Mouse (Mus musculus): ENCODE data around the gene Ctcfl.

Ctcfl gene

GRCm38 (mm10) chr2:173119023-173119944 is at the start of gene Ctcfl:
Ctcfl (minus strand) TSS chr2:173119525.
- no peak for DNase-seq (ENCODE audit: low spot score in 2 of 2)

DNA sequence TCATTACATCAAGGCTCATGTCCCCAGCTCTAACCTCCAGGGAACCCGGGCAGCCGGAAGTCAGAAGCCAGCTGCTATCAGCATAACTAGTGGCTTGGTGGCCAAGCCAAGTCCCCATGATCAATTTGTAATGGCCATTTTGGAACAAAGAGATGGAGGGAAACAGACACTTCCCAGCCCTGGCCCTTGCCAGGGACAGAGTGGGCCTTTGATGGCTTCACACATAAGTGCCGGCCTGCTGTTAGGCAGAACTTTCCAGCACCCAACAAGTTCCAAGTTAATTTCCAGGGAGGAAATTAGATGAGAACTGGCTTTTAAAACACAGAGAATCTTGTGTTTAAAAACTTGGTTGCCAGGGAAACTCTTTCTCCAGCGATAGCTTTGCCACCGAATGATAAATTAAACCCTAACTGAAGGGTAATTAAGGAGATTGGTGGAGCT is 49.1 kb upstream of the Ctcfl start:
- DNase-seq (ENCODE audit: low spot score in 2 of 2): peak in 1 of 2 experiments; percentile 19

GRCm38 (mm10) chr2:173165357-173165756 is 46.0 kb upstream of the Ctcfl start:
- no peak for DNase-seq (ENCODE audit: low spot score in 2 of 2)

GRCm38 (mm10) chr2:173164946-173165345 is 45.6 kb upstream of the Ctcfl start:
- DNase-seq (ENCODE audit: low spot score in 2 of 2): no peak

GRCm38 (mm10) chr2:173164358-173164757 is 45.0 kb upstream of the Ctcfl start:
- DNase-seq (ENCODE audit: low spot score in 2 of 2): no peak

- DNase-seq (ENCODE audit: low spot score in 2 of 2): no peak
These were observed 44.1 kb upstream of the Ctcfl start for GRCm38 (mm10) chr2:173163380-173163779.

DNA sequence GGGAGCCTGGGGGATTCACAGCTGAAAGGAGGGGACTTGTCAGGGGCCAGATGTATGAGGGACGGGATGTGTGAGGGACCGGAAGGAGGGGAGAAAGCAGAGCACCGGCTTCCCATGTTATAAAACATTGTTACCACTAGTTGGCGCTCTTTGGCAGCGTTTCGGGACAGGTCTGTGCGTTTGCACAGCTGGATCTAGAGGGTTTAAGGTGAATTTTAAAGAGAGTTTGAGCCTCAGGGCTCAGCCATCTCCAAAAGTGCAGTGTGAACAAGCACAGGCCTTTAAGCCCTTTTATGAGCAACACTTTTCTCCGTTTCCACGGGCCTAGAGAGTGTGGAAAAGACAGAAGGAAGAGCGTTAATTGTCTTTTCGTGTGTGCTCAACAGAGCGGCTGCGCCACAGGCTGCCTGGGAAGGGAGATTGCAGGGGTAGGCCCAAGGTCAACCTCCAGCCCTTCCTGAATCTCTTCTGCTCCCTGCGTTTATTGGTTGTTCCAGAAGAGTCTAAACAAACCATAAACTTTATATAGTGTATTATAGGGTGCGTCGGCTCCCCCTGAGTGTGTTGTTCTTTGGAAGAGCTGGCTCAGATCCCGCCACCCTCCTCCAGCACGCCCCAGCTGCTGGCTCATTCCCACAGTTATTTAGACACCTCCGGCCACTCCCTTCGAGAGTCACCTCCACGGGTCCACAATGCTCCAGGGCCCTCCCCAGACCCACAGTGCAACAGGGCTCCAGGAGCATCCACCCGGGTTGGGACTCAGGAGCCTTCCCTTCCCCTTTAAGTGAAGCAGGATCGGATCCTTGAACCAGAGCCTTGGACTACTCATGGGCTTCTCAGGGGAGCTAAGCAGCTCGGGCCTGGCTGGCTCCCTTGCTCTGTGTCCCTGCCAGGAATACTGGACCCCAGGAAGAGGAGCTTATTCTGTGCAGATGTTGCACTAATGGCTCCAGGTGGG is 40.3 kb upstream of the Ctcfl start:
- DNase-seq (ENCODE audit: low spot score in 2 of 2): peak in 1 of 2 experiments; percentile 41

DNA sequence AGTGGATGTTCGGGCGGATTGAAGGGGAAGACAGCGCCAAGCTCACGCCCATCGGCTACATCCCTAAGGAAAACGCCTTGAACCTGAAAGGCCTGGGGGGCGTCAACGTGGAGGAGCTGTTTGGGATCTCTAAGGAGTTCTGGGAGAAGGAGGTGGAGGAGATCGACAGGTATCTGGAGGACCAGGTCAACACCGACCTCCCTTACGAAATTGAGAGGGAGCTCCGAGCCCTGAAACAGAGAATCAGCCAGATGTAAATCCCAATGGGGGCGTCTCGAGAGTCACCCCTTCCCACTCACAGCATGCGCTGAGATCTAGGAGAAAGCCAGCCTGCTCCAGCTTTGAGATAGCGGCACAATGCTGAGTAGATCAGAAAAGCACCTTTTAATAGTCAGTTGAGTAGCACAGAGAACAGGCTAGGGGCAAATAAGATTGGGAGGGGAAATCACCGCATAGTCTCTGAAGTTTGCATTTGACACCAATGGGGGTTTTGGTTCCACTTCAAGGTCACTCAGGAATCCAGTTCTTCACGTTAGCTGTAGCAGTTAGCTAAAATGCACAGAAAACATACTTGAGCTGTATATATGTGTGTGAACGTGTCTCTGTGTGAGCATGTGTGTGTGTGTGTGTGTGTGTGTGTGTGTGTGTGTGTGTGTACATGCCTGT is 39.2 kb upstream of the Ctcfl start:
- no peak for DNase-seq (ENCODE audit: low spot score in 2 of 2)

DNA sequence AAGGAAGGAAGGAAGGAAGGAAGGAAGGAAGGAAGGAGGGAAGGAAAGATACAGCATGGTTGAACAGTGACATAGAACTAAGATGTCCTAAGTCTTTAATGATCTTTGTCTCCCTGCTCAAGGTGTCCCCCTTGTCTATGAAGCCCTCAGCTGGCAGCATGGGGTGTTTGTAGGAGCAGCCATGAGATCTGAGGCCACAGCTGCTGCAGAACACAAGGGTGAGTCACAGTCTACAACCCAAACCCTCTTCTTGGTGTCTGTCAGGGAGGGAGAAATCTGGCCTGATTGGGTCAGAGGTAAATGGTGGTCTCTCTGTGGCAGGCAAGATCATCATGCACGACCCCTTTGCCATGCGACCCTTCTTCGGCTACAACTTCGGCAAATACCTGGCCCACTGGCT is 38.5 kb upstream of the Ctcfl start:
- DNase-seq (ENCODE audit: low spot score in 2 of 2): no peak

- no peak for DNase-seq (ENCODE audit: low spot score in 2 of 2)
These were observed 38.1 kb upstream of the Ctcfl start for GRCm38 (mm10) chr2:173157376-173157775.

GRCm38 (mm10) chr2:173156923-173157322 is 37.6 kb upstream of the Ctcfl start:
- DNase-seq (ENCODE audit: low spot score in 2 of 2): no peak

- DNase-seq (ENCODE audit: low spot score in 2 of 2): no peak
These were observed 36.6 kb upstream of the Ctcfl start for GRCm38 (mm10) chr2:173155907-173156306.

GRCm38 (mm10) chr2:173154962-173155361 is 35.6 kb upstream of the Ctcfl start:
- DNase-seq (ENCODE audit: low spot score in 2 of 2): no peak

DNA sequence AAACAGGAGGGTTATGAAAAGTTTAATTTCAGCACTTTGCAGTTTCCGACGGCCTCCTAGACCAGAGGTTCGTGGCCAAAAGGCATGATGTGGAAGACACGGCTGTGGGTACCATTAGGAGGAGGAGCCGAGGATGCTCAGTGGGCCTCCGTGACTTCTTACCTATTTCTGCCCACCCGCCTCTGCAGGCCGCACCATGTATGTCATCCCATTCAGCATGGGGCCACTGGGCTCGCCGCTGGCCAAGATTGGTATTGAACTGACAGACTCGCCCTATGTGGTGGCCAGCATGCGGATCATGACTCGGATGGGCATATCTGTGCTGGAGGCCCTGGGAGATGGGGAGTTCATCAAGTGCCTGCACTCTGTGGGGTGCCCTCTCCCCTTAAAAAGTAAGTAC is 35.2 kb upstream of the Ctcfl start:
- no peak for DNase-seq (ENCODE audit: low spot score in 2 of 2)

DNA sequence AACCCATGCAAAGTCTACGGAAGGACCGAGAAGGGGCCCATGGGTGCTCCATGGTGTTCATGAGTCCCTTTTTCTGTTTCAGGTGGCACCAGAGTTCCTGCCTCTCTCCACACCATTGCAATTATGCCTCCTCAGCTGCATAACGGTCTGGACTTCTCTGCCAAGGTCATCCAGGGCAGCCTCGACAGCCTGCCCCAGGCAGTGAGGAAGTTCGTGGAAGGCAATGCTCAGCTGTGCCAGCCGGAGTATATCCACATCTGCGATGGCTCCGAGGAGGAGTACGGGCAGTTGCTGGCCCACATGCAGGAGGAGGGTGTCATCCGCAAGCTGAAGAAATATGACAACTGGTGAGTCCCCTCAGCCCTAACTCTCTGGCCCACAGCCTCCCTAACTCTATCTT is 33.9 kb upstream of the Ctcfl start:
- DNase-seq (ENCODE audit: low spot score in 2 of 2): no peak

GRCm38 (mm10) chr2:173152436-173153151 is 33.3 kb upstream of the Ctcfl start, which contains the start of gene Pck1:
Pck1 (plus strand) TSS chr2:173153048.
- DNase-seq (ENCODE audit: low spot score in 2 of 2): no peak

- no peak for DNase-seq (ENCODE audit: low spot score in 2 of 2)
These were observed 32.5 kb upstream of the Ctcfl start for GRCm38 (mm10) chr2:173151784-173152284.

DNA sequence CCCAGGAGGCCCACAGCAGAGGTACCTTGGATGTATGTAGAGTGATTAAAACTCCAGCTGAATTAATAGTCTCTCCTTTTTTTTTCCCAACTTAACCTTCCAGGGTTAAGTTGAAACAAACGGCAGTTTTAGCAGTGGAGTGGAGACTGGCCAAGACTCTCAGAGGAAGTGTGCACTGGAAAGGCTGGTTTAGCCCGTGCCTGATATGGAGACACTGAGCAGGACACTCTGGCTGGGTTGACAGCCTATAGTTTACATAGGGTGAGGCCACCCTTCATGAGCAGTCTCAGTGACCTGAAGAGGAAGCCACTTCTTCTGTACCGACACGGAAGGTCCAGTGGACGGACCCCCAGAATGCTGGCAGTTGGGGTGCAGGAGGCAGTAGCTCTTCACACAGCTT is 32.0 kb upstream of the Ctcfl start:
- no peak for DNase-seq (ENCODE audit: low spot score in 2 of 2)

- no peak for DNase-seq (ENCODE audit: low spot score in 2 of 2)
These were observed 28.7 kb upstream of the Ctcfl start for GRCm38 (mm10) chr2:173148001-173148400.

- DNase-seq (ENCODE audit: low spot score in 2 of 2): no peak
These were observed 27.4 kb upstream of the Ctcfl start for GRCm38 (mm10) chr2:173146728-173147127.

GRCm38 (mm10) chr2:173145808-173146207 is 26.5 kb upstream of the Ctcfl start:
- no peak for DNase-seq (ENCODE audit: low spot score in 2 of 2)
